Comparison of ENCODE assay signal across 12 mouse cellular contexts in the genomic region with DNA sequence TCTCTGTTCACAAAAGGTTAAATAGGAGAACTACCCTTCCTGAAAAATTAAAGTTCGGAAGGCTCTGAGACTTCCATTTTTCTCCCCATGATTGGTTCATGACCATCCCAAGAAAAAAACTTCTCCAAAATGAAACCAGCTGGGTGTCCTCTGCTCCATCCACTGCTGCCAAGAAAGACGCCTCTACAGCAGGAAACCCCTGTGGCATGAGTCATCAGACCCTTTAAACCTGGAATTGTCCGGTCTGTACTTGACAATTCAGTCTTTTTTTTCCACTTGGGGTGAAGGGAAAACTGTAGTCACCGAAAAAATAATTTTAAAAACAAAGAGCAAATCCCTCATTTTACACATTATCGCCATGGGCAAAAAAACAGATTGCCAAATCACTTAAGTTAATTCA. TPM values are rescaled to one million over a fixed set of nuclear protein-coding genes. Genes with fewer than 3 reads are reported as not detected.
DNase-seq lines count a peak whose midpoint lies in the region; ATAC-seq and TF ChIP-seq lines count a peak whose summit lies in the region.
"Had no signal": no experiment of that assay in that cellular context is flagged by ENCODE, and none has a peak within 500 bp of the region (broad histone marks: within the 10 kb centered on the region; RNA-seq: fewer than 3 reads in every experiment).

No protein-coding gene starts in this region.

- WGBS in kidney, adult 2 months = 59% methylated on average over 5 of the region's 5 CpGs
- 70% methylated on average over 5 of the region's 5 CpGs for WGBS in kidney, embryonic 14.5 days

- no peaks in the 10 kb centered on the region for H3K4me1 ChIP-seq in kidney, adult 2 months (ENCODE audit: control insufficient read depth, insufficient read depth, low read length)
- no peaks in the 10 kb centered on the region for H3K4me1 ChIP-seq in kidney, embryonic 14.5 days (ENCODE audit: control insufficient read depth, insufficient read depth, low read length)
- peaks cover 54% of the 10 kb centered on the region for H3K4me1 ChIP-seq in bone marrow macrophage, adult 2 months (ENCODE audit: control insufficient read depth, insufficient read depth, low read length)

- ATAC-seq in kidney, embryonic 14.5 days (ENCODE audit: low FRiP score, low TSS enrichment) = no peak
- ATAC-seq: forebrain, embryonic 14.5 days had no signal

- H3K36me3 ChIP-seq in kidney, adult 2 months (ENCODE audit: control insufficient read depth, insufficient read depth, low read length) = no peaks in the 10 kb centered on the region
- H3K36me3 ChIP-seq in kidney, embryonic 14.5 days (ENCODE audit: control insufficient read depth, insufficient read depth, low read length) = no peaks in the 10 kb centered on the region

- no peak overlapping the region for H3K4me2 ChIP-seq in kidney, embryonic 14.5 days (replicated peaks; ENCODE audit: low read depth, low read length)

- no peak for TF ChIP-seq CTCF in kidney, adult 2 months (conservative IDR thresholded peaks at IDR 0.05; ENCODE audit: insufficient read depth, insufficient read length, low read depth, low read length)
- no peak for TF ChIP-seq CTCF in bone marrow macrophage, adult 2 months (IDR thresholded peaks at IDR 0.05; ENCODE audit: low read depth, low read length)

- H3K27me3 ChIP-seq in kidney, adult 2 months (replicated peaks; ENCODE audit: control insufficient read depth, insufficient read depth, low read length) = no peaks in the 10 kb centered on the region
- no peaks in the 10 kb centered on the region for H3K27me3 ChIP-seq in kidney, embryonic 14.5 days (ENCODE audit: control insufficient read depth, insufficient read depth, low read length)

- peaks cover 6% of the 10 kb centered on the region; the same call in 1 of the 2 replicates for H3K9me3 ChIP-seq in kidney, embryonic 14.5 days (ENCODE audit: control insufficient read depth, low read length)

- peak; percentile 78 for DNase-seq in kidney, adult 2 months
- peak; percentile 72 to 77 for DNase-seq in heart, postnatal 10 days
- DNase-seq in lung, postnatal 14 days = peak; percentile 50
- DNase-seq in liver = no peak
- DNase-seq in c-Kit-positive CD71-positive TER-119-positive erythroid progenitor cells, embryonic 14.5 days (ENCODE audit: low spot score) = no peak
- no peak for DNase-seq in thymus, postnatal 14 days
- DNase-seq: cerebellum, adult 9-10 months; right cerebral cortex, adult 18-20 months; thymus, postnatal 25 days had no signal

- no peak overlapping the region for H3K9ac ChIP-seq in kidney, embryonic 14.5 days (ENCODE audit: low read depth, low read length)

- intact Hi-C loops in heart, postnatal 10 days (cut with DNase I) = loop anchor here (5.0 kb wide), 1 partner anchor 41 kb away; the partner anchor contains the start of gene Rab8b

- TF ChIP-seq POLR2A in kidney, adult 2 months (IDR thresholded peaks at IDR 0.05; ENCODE audit: low read depth, low read length) = no peak
- TF ChIP-seq POLR2A in bone marrow macrophage, adult 2 months (IDR thresholded peaks at IDR 0.05; ENCODE audit: borderline replicate concordance, low read depth, low read length) = no peak

- H3K4me3 ChIP-seq in kidney, adult 2 months (ENCODE audit: insufficient read depth, low read depth, low read length) = no peak overlapping the region
- H3K4me3 ChIP-seq in kidney, embryonic 14.5 days (ENCODE audit: low read length) = no peak overlapping the region
- peak overlapping the region; percentile 32 for H3K4me3 ChIP-seq in bone marrow macrophage, adult 2 months (ENCODE audit: insufficient read depth, low read length)

- peak overlapping the region; percentile 45; the same call in 1 of the 2 replicates for H3K27ac ChIP-seq in kidney, adult 2 months (ENCODE audit: insufficient read depth, low read depth, low read length)
- H3K27ac ChIP-seq in kidney, embryonic 14.5 days (ENCODE audit: low read depth, low read length) = no peak overlapping the region
- peak overlapping the region; percentile 90 for H3K27ac ChIP-seq in bone marrow macrophage, adult 2 months (ENCODE audit: insufficient read depth, low read depth, low read length)

RNA-seq across cellular contexts. Expression of gene Aph1c, which starts 42.1 kb away (rescaled TPM):
- polyA plus RNA-seq in kidney, adult 2 months (2012; rRNA removed) = 22.9 and 29.4 TPM in 2 replicates
- 3.3 and 4.7 TPM in 2 replicates for polyA plus RNA-seq in kidney, embryonic 14.5 days (2014; fragmentation: Nextera tagmentation; extraction: Ambion mirVana)
- 93.9 and 111 TPM in 2 replicates for polyA plus RNA-seq in bone marrow macrophage, adult 2 months (2012; ENCODE audit: insufficient read depth, insufficient read length, missing spikeins)
- total RNA-seq in heart, postnatal 10 days (2021) = 1 to 10 TPM in 1 of 2 experiments, under 1 TPM in 1; 0.93 to 1.1 TPM

RNA-seq across cellular contexts. Expression of gene Rab8b, which starts 42.9 kb away (rescaled TPM):
- polyA plus RNA-seq in kidney, adult 2 months (2012; rRNA removed) = 5.6 and 8.1 TPM in 2 replicates
- polyA plus RNA-seq in kidney, embryonic 14.5 days (2014; fragmentation: Nextera tagmentation; extraction: Ambion mirVana) = 18.0 and 27.3 TPM in 2 replicates
- polyA plus RNA-seq in bone marrow macrophage, adult 2 months (2012; ENCODE audit: insufficient read depth, insufficient read length, missing spikeins) = 160 and 169 TPM in 2 replicates
- total RNA-seq in heart, postnatal 10 days (2021) = 10 to 100 TPM; 15.9 to 19.0 TPM

Comparison
In these comparisons a context has a peak if more than half of its experiments do, and no peak if none do; other contexts are left out.
1. DNase-seq: peak in kidney, adult 2 months (single experiment), heart, postnatal 10 days (2 of 2) and lung, postnatal 14 days (single experiment); none in liver (single experiment), c-Kit-positive CD71-positive TER-119-positive erythroid progenitor cells, embryonic 14.5 days (single experiment) and thymus, postnatal 14 days (single experiment).